Mouse (Mus musculus) forebrain, embryonic 12.5 days (tissue): ENCODE measurements at regions not wholly inside any gene's neighbourhood (a gene's known extent, or its start where the extent isn't known, plus 50 kb on each side); places are given as distances from the start of the nearest gene placed in this dataset.
A peak's percentile ranks its signal among the peaks of the same experiment; 100 is the strongest.

ENCODE experiments used
- ATAC-seq: fragments of 200-750 bp; cut with Nextera tagmentation; 2 replicates; pipeline ENCODE4 v1.8.0; 2017; ENCODE audit warnings: moderate TSS enrichment; ENCODE audit not compliant: low FRiP score
- H3K27ac ChIP-seq: fragments of 300-500 bp; sonication (generic); 2 replicates; pipeline ENCODE4 v1.5.1; 2016; ENCODE audit warnings: mild to moderate bottlenecking
- H3K27me3 ChIP-seq: fragments of 300-500 bp; sonication (generic); 2 replicates; pipeline ENCODE4 v1.6.1; 2016; ENCODE audit warnings: mild to moderate bottlenecking
- H3K36me3 ChIP-seq: fragments of 300-500 bp; sonication (generic); replicated peaks from 2 replicates; pipeline ENCODE4 v1.6.1; 2016; ENCODE audit warnings: mild to moderate bottlenecking
- H3K4me1 ChIP-seq: fragments of 300-500 bp; sonication (generic); 2 replicates; pipeline ENCODE4 v1.6.1; 2016
- H3K4me2 ChIP-seq: fragments of 300-500 bp; sonication (generic); 2 replicates; pipeline ENCODE4 v1.6.1; 2016; ENCODE audit warnings: mild to moderate bottlenecking, moderate library complexity
- H3K4me3 ChIP-seq: fragments of 300-500 bp; sonication (generic); replicated peaks from 2 replicates; pipeline ENCODE4 v1.5.1; 2016; ENCODE audit warnings: mild to moderate bottlenecking
- H3K9ac ChIP-seq: fragments of 300-500 bp; sonication (generic); 2 replicates; pipeline ENCODE4 v1.6.1; 2016; ENCODE audit warnings: mild to moderate bottlenecking
- H3K9me3 ChIP-seq: fragments of 300-500 bp; sonication (generic); 2 replicates; pipeline ENCODE4 v1.6.1; 2016
- WGBS: fragments of 180-500 bp; shearing (Covaris S2); methylation state at CpG from one replicate; pipeline ENCODE4 v1.1.7; 2016; 5-methylcytosine and 5-hydroxymethylcytosine counted together

DNA sequence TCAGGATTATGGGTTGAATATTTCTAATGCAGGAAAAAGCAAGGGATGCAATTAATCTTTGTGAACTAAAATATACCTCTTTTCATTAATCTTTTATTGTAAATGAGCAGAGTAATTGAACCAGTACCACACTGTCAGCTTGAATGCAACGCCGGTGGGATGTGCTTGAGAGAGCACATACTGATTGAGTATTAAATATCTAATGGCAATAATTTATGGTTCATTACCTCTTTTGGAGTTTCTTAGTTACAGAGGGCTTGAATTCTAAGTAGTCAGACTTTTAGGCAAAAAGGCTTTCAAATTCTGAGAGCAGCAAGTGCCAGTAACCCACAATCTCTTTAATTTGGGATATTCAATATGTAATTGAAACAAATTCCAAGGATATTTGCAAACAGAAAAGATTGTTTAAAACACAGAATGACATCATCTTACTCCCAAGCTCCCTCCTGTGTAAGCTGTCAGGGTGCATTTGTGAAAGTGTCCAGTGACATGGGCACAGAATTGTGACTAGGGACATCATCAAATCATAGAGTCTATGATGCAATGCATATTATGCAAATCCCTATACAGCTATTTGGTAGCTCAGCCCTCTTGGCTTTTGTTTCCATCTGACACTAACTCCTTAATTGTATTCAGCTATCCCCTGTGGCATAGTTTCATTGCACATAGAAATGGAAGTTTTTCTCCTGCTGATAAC lies 175.2 kb upstream of the Cdh8 start:
- no peak overlapping the region for H3K9ac ChIP-seq
- WGBS: 12% methylated on average over 2 of the region's 2 CpGs
- peak; percentile 63; the same call in 1 of the 2 replicates for ATAC-seq

DNA sequence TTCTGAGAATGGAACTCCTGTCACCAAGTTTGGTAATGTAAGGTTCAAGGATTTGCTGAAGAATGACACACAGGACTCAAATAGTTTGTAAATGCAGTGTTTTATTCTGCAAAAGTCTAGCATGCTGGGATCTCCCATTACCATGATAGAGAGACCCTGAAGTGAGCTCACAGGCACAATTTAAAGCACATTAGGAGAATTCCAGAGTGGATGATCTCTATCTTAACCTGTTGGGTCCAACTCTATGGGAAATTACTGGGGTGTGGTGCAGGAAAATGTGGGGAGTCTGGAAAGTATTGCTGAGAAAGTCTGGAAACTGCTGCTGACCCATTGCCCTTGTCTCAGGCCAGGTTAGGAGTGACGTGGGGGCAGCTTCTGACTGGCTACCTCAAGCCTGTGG lies 127.8 kb upstream of the Cdh8 start:
- Histone ChIP-seq H3K4me1 (no peaks in the 10 kb centered on the region), H3K27me3 (no peaks in the 10 kb centered on the region), H3K9ac (no peak overlapping the region), H3K27ac (no peak overlapping the region), H3K36me3 (no peaks in the 10 kb centered on the region), H3K4me2 (no peak overlapping the region), H3K4me3 (no peak overlapping the region), H3K9me3 (no peaks in the 10 kb centered on the region)
- no peak for ATAC-seq
- WGBS: 62% methylated on average over 1 of the region's 1 CpGs

More for the DNA sequence above, 175.2 kb upstream of the Cdh8 start:
- H3K4me3 ChIP-seq: no peak overlapping the region
- no peaks in the 10 kb centered on the region for H3K27me3 ChIP-seq
- no peak overlapping the region for H3K27ac ChIP-seq
- no peaks in the 10 kb centered on the region for H3K36me3 ChIP-seq
- peaks cover 6% of the 10 kb centered on the region; the same call in 1 of the 2 replicates for H3K4me1 ChIP-seq
- H3K9me3 ChIP-seq: no peaks in the 10 kb centered on the region
- no peak overlapping the region for H3K4me2 ChIP-seq

DNA sequence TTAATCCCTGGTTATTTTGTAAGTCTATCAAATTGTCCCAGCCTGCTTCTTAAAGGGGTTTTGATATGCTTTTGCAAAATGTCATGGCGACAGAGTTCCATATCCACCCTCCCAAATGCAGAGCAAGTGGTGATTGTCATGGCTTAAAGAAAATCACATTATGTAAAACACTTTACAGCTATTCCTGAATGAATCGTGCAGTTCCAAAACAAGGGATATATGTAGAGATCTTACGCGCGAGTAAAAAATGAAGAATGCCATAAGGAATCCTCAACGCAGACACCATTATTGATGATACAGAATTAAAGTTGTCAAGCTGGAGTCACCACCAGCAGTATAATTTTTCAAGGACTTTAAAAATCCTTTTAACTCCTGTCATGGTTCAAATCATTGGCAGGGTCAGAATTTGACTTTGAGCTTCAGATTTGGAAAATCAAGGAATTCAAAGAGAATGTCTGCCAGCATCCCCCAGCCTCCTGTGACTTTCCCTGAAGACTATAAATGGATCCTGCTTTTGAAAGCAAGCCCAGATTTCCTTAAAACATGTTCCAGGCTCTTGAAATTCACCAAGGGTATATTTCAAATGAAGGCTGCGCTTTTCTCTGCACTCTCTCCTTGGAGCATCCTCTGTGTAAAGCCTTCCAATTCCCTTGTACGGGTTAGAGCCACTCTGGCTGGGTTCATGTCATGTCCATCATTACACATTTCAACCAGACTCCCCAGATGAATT lies 116.6 kb upstream of the Cdh8 start:
- H3K4me1 ChIP-seq: no peaks in the 10 kb centered on the region
- no peak overlapping the region for H3K27ac ChIP-seq
- no peak overlapping the region for H3K9ac ChIP-seq
- H3K4me3 ChIP-seq: no peak overlapping the region
- H3K36me3 ChIP-seq: no peaks in the 10 kb centered on the region
- H3K9me3 ChIP-seq: no peaks in the 10 kb centered on the region
- no peaks in the 10 kb centered on the region for H3K27me3 ChIP-seq
- H3K4me2 ChIP-seq: no peak overlapping the region
- 91% methylated on average over 8 of the region's 8 CpGs for WGBS
- ATAC-seq: no peak

DNA sequence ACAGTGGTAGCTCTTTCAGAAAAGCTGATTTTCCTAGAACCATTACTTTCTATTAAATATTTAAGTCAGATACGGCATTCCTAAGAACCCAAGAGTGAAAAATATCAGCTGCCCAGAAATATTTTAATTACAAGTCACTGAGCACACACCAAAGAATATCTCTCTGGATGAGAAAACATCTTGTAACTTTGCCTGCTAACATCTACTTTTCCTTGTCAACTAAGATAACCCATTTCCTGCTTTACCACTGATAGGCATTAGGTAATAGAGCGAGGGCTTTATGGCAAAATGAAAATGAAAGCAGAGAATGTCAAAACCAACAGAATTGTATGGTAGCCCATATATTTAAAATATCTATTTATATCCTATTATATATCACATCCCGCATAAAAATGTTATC lies 85.8 kb upstream of the Cdh8 start:
- H3K4me3 ChIP-seq: no peak overlapping the region
- no peak overlapping the region for H3K9ac ChIP-seq
- ATAC-seq: no peak
- H3K36me3 ChIP-seq: no peaks in the 10 kb centered on the region
- WGBS: 87% methylated on average over 3 of the region's 3 CpGs
- no peak overlapping the region for H3K27ac ChIP-seq
- H3K4me2 ChIP-seq: no peak overlapping the region
- H3K9me3 ChIP-seq: no peaks in the 10 kb centered on the region
- H3K4me1 ChIP-seq: no peaks in the 10 kb centered on the region
- H3K27me3 ChIP-seq: no peaks in the 10 kb centered on the region
